Mouse (Mus musculus): ENCODE measurements at regions not wholly inside any gene's neighbourhood (a gene's known extent, or its start where the extent isn't known, plus 50 kb on each side); places are given as distances from the start of the nearest gene placed in this dataset.

GRCm38 (mm10) chr17:16247681-16248080, 416.8 kb upstream of the Rgmb start:
- no peak for DNase-seq (ENCODE audit: low read depth, low spot score)

GRCm38 (mm10) chr17:16221253-16221652, 390.4 kb upstream of the Rgmb start:
- DNase-seq (ENCODE audit: low read depth, low spot score), result no peak

- no peak for DNase-seq (ENCODE audit: low read depth, low spot score)
Observed at GRCm38 (mm10) chr17:16219675-16220566, 389.1 kb upstream of the Rgmb start.

GRCm38 (mm10) chr17:16218623-16219022, 387.8 kb upstream of the Rgmb start:
- peak; percentile 65 for DNase-seq (ENCODE audit: low read depth, low spot score)

GRCm38 (mm10) chr17:16216796-16217195, 386.0 kb upstream of the Rgmb start:
- no peak for DNase-seq (ENCODE audit: low read depth, low spot score)

- DNase-seq (ENCODE audit: low read depth, low spot score), result peak; percentile 7
Observed at GRCm38 (mm10) chr17:16193636-16194035, 362.8 kb upstream of the Rgmb start.

- DNase-seq (ENCODE audit: low read depth, low spot score), result no peak
Observed at GRCm38 (mm10) chr17:16180856-16181255, 350.0 kb upstream of the Rgmb start.

- DNase-seq (ENCODE audit: low read depth, low spot score), result no peak
Observed at GRCm38 (mm10) chr17:16178102-16178501, 347.3 kb upstream of the Rgmb start.

GRCm38 (mm10) chr17:16176782-16177510, 346.1 kb upstream of the Rgmb start:
- peak; percentile 89 for DNase-seq (ENCODE audit: low read depth, low spot score)

- DNase-seq (ENCODE audit: low read depth, low spot score), result no peak
Observed at GRCm38 (mm10) chr17:16173568-16174105, 342.8 kb upstream of the Rgmb start.

- no peak for DNase-seq (ENCODE audit: low read depth, low spot score)
Observed at GRCm38 (mm10) chr17:16166731-16167130, 335.9 kb upstream of the Rgmb start.

- no peak for DNase-seq (ENCODE audit: low read depth, low spot score)
Observed at GRCm38 (mm10) chr17:16158119-16158518, 327.3 kb upstream of the Rgmb start.

GRCm38 (mm10) chr17:16157711-16158110, 326.9 kb upstream of the Rgmb start:
- peak; percentile 82 for DNase-seq (ENCODE audit: low read depth, low spot score)

- no peak for DNase-seq (ENCODE audit: low read depth, low spot score)
Observed at GRCm38 (mm10) chr17:16157135-16157534, 326.3 kb upstream of the Rgmb start.

- DNase-seq (ENCODE audit: low read depth, low spot score), result no peak
Observed at GRCm38 (mm10) chr17:16156596-16156995, 325.8 kb upstream of the Rgmb start.

GRCm38 (mm10) chr17:16155587-16155986, 324.7 kb upstream of the Rgmb start:
- DNase-seq (ENCODE audit: low read depth, low spot score), result peak; percentile 57
